Mouse (Mus musculus) heart, adult 2 months (tissue): ENCODE results near the gene Slc25a21.

Source experiments
- CTCF ChIP-seq: fragments of 200-600 bp; IDR thresholded peaks from 2 replicates; pipeline ENCODE4 v1.8.1; 2022; ENCODE audit warnings: antibody characterized with exemption, mild to moderate bottlenecking, moderate library complexity
- POLR2A ChIP-seq: fragments of 200-500 bp; IDR thresholded peaks from 2 replicates; pipeline ENCODE4 v1.6.1; 2011; ENCODE audit warnings: mild to moderate bottlenecking, low read depth, low read length, control low read depth; ENCODE audit not compliant: insufficient read depth

GRCm38 (mm10) chr12:57230192-57230706 lies 33.0 kb upstream of the Slc25a21 start, which contains the start of the genes Prps1l3 and Mipol1:
- TF ChIP-seq POLR2A (peak; percentile 79), CTCF (0 out of 2 replicates have a peak, but pooled peaks have one; percentile 10)
